Mouse (Mus musculus): ENCODE results near the gene Zzef1.

The Zzef1 gene

DNA sequence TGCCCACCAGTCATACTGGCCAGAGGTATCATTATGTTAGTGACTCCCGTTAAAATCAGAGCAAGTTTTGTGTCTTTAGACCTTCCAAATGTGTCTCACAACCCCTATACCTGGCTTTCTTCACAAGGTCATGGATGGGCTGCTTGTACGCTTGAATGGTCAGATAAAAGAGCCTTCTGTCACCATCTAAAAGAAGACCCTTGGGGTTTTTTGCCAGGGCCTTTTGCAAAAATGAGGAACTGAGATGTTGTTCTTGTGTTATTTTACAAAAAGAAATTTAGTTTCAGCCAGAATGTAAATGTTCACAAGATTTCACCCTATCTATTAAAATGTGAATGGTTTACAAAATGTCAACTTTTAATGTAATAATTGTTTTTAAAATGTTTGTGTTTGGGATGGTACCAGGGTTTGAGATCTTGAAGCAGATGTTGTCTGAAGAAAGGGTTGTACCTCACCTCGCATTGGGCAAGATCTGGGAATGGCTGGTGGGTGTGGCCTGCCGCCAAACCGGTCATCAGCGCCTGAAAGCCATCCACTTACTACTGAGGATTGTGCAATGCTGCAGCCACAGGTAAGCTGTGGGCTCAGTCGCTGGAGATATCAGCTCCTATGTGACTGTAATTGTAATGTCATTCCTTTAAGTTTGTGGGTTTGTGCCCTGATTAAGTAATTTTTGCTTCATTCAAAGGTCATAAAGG is 121.4 kb downstream of the Zzef1 start:
- DNase-seq (ENCODE audit: low spot score), result no peak

DNA sequence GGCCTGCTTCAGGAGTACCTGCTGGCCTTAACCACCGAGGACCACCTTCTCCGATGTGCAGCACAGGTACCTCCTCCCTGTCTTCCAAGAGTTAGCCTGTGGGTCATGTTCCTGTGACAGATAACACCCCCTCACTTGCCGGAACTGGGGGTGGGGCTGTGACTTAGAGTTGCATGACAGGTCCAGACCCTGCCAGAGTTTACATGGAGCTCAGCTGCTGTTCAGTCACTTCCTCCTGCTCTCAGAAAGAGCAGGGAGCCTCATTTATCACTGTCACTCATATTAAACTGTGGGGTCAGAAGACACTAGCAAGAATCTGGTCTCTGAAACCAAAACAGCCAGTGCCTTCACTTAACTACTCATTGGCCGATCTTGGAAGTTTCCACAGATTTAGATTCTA is 127.1 kb downstream of the Zzef1 start:
- no peak for DNase-seq (ENCODE audit: low spot score)

GRCm38 (mm10) chr11:72924458-72924857 is 128.4 kb downstream of the Zzef1 start:
- DNase-seq (ENCODE audit: low spot score), result no peak

DNA sequence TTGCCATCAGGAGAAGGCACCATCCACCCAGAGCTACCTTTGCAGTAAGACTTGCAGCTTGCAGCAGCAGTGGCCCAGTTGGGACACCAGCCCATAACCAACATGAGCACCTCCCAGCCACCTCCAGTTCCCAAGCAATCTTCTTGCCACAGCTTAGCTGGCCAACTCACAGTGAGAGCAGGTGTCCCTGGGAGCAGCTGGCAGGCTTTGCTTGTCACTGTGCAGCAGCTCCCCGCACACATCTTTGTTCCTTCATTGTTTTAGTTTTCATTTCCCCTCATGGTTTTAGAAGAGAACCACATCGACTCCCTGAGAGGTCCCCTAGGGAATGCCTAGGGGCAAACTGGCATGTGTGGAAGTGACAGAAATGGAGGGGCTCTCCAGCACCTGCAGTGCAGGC is 129.0 kb downstream of the Zzef1 start:
- DNase-seq (ENCODE audit: low spot score), result no peak

DNA sequence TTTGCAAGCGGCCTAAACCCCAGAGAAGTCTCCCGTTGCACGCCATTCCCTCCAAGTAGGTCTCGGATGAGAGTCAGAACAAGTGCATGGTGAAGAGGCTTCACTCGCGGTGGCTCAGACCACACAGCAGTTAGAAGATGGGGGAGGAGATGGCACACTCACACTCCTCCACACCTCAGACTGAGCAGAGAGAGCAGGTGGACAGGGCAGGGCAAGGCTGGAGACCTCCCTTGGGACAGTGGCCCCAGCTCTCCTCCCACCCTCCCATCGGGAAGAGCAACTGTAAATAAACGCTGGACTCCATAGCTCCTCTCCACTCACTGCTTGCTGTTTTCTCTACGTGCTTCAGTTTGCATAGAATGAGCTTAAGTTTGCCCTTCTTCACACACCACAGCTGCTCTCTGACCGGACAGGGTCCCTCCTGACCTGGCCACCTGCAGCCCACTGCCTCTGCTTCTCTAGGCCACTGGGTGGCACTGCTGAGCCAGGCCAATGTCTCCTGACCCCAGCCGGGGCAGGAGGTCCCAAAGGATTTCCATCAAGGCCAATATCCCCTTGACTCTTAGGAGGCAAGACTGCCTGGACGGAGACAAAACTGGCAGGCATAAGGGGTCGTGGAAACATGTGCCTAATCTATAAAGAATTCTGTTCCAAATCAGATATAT is 130.3 kb downstream of the Zzef1 start:
- peak; percentile 82 for DNase-seq (ENCODE audit: low spot score)

- DNase-seq (ENCODE audit: low spot score), result no peak
These were observed 132.5 kb downstream of the Zzef1 start for GRCm38 (mm10) chr11:72928516-72928915.

DNA sequence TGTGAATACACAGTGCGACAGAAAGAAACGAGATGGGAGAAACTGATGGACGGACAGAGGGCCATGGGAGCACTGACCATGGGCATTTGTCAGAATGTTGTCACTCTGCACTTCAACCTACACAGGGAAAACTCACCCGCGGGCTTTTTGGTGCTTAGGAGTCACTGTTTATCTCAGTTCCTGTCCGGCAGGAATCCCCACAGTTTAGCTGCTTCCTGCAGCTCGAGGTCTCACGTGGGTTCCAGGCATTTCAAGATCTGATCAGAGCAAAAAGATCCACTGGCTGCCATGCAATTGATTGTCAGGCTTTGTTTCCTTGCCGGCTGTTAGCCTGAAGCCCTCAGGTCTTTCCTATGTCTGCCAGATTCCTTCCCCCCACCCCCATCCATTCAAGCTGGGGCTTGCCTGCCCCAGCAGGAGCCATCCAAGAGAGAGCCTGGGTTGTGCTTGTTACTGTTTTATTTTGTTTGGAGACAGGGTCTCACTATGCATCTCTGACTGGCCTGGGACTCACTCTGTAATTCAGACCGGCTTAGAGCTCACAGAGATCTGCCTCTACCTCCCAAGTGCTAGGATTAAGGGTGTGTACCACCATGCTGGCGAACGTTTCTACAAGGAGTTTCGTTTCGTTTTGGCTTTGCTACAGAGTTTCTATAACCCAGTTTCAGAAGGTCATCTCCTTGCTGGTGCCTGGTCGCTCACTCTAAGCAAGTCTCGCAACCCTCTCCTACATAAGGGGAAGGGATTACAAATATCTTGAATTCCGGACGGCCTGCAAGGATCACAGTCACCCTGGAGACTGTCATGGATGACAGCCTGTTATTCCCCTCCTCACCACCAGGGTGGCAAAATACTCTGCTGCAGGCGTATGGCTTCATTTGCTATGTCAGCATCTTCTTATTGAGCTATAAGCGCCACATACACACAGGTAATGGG is 144.4 kb downstream of the Zzef1 start:
- DNase-seq (ENCODE audit: low spot score), result no peak

DNA sequence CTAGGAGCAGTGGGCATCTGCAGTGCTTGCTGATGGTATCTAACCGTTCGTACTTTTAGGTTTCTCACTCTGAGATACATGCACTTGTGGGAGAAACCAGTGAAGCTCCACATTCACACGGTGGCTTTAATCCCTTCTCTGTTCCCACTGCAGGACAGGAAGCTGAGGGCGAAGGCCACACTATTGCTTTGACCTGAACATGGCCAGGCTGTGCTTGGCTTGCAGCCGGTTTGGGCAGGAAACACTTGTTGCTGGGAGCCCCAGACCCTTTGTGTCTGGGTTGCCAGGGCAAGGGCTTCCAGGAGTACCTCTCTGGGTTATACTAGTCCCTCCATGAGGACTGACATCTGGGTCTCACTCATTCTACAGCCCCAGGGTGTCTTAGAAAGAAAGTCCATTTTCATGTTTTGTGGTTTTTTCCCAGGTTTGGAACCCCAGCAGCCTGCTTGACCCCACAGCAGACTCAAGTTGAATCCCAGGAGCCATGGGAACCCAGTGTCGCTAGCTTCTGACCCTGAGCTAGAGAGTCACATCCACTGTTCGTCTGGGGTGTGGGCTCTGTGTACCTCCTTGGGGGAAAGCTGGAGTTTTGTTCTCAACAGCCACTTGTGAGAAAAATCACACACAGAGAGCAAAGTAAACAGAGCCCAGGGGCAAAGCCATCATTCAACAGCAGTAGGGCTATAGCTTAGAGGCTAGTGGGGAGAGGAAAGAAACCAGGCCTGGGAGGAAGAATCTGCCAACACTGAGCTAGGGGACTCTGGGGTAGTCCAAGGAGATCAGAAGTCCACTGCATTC is 149.2 kb downstream of the Zzef1 start:
- no peak for DNase-seq (ENCODE audit: low spot score)

DNA sequence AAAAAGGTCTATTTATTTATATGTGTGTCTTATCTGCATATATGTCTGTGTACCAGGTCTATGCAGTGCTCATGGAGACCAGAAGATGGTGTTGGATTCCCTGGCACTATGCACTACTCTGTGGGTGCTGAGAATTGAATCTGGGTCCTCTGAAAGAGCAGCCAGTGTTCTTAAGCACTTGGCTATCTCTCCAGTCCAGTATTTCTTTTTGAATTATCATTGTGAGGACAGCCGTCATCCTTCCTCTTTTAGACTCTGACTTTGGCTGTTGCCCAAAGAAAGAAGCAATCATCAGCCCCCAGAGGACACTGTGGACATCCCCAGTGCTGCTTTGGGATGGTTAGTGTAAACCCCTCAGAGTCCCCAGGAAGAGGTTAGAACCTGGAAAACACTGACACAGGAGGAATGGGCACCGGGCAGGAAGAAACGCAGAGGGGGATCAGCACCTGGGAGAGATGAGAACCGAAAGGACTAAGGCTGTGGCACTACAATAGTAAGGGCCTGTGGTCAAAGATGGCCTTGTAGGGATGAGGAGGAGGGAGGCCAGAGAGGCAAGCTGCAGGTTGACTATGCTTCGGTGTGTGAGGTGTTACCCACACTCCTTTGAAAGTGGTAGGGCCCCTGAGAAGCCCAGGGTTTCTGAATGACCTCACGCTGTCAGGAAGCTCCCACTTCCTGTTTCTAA is 150.0 kb downstream of the Zzef1 start:
- DNase-seq (ENCODE audit: low spot score), result no peak

GRCm38 (mm10) chr11:72946560-72947119 is 150.6 kb downstream of the Zzef1 start:
- no peak for DNase-seq (ENCODE audit: low spot score)

GRCm38 (mm10) chr11:72947840-72948239 is 151.8 kb downstream of the Zzef1 start:
- peak; percentile 47 for DNase-seq (ENCODE audit: low spot score)

- peak; percentile 47 for DNase-seq (ENCODE audit: low spot score)
These were observed 152.2 kb downstream of the Zzef1 start for GRCm38 (mm10) chr11:72948254-72948653.

DNA sequence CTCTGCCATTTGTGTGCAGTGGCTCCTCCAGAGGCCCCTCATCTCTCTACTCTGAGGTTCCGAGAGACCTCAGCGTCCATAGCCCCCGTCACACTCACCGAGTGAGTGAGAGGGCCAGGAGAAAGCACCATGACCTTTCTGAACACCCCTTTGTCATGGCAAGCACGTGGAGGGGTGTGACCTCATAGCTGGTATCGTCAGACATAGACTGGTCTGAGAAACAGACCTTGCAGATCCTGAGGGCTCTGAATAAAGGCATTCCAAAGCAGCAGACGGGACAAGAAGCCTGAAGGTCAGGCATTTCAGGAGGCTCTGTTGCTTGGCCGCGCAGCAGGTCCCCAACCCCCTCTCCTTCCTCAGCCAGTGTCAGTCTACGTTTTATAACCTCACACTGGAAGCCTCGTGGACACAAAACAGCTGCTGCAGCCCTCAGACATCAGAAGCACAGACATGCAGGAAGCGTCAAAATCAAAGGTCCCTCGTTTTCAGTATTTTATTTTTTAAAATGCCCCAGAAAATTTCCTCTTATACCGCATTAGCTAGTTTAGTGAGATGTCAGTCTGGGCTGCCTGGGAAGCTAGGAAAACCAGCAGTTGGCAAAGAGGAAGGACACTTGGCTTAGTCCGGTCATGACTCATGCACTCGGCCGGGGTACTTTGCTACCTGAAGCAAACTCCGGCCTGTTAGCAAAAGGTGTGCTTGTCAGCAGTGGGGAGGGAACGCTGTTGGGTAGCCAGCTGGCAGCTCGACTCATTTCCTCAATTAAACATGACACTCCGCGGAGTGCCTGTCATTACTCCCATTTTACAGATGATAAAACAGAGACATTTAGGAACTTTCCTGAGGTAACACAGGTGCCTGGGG is 155.3 kb downstream of the Zzef1 start:
- DNase-seq (ENCODE audit: low spot score), result no peak

DNA sequence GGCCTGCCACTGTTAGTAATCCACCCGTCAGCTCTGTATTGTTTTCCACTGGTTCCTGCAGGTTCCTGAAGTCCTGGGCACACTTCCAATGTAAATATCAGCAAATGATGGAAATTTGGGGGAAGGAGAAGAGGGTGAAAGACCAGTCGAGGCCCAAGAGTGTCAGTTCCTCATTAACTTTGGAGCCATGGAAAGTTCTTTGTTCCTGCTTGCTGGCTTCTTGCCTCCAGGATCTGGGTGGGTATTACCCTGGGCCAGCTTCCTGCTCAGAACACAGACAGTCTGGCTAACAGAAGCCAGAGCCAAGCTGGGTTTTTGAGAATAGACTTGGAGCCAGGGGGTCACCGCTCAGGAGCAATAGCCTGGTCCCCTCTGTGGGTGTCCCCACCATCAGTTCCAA is 156.2 kb downstream of the Zzef1 start:
- DNase-seq (ENCODE audit: low spot score), result no peak

- DNase-seq (ENCODE audit: low spot score), result no peak
These were observed 156.7 kb downstream of the Zzef1 start for GRCm38 (mm10) chr11:72952697-72953096.

DNA sequence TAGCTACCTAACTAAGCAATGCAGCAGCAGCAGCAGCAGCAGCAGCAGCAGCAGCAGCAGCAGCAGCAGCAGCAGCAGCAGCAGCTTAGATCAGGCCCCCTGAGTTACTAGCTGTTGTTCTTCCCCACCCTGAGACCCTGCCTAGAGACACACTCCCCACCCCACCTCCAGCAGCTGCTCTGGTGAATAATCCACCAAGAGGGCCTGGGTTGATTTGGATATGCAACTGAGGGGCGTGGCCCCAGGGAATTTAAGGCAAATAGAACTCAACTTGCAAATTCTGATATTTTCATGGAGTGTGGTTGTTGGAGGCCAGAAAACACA is 157.1 kb downstream of the Zzef1 start:
- DNase-seq (ENCODE audit: low spot score), result no peak

DNA sequence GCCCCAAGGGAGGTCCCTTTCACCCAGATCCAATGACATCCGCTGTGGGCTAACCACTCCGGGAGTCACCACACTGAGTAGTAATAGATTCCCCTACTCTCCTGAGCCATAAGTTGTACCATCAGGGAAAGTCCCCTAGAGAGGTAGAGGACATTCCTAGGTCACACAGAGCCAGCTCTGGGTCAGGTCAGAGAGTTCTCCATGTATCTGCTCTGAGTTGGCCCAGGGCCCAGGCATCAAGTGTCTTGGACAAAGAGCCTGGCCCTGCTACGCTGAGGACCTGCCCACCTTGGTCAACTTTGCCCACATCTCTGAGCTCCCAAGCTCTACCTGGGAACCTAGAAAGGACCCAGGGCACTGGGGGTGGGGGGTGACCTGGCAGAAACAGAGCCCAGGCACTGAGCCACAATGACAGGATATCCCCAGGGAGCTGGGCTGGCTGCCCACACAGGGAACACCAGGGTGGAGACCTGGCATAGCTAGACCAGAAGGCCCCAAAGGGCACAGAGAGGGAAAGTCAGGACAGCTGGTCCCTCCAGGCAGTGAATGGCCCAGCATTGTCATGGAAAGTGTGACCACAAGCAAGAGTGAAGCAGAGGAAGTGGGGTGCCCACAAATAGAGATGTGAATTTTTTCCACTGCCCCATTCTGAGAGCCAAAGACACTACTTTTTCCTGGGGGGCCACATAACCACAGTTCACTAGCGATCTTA is 157.6 kb downstream of the Zzef1 start:
- DNase-seq (ENCODE audit: low spot score), result no peak

DNA sequence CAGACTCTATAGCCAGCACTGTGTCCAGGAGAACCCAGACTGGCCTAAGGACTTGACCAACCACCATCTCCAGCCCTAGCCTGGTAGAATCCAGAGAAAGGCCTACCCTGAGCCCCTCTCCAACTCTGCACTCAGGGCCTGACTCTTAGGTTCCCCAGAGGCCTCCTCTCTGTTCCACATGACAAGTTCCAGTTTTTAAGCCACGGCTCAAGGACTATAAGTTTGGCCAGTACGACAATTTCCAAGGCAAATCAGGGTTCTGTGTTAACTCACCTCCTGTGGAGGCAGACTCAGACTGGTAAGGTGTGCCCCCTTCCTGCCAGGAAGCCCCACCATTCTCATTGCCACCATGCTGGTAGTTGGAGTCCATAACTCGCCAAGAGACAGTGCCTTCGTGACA is 158.2 kb downstream of the Zzef1 start:
- DNase-seq (ENCODE audit: low spot score), result no peak

DNA sequence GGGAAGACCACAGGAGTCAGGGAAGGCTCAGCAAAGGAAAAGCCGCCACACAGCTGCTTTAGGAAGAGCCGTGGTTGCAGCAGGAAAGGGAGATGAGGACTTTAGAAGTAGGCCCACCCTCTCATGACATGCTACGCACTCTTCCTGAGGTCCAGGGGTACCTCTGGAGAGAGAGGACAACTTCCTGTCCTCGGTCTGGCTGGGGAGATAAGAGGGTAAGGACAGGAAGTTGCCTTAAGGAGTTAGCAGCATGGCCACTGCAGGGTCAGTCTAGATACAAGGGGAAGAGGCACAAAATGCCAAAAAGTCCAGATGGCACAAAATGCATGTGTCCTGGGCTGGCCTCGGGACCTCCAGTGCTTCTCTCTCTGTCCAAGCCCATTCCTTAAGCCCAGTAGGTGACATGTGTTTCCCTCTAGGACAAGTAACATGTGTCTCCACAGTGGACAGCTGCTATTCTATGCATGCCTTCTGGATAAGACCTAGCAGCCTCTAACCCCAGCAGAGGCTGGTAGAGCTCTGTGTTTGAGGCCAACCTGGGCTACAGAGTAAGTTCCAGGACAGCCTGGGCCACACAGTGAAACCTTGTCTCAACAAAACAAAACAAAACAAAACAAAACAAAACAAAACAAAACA is 159.4 kb downstream of the Zzef1 start:
- DNase-seq (ENCODE audit: low spot score), result no peak

Measured in testis, postnatal 10 days (tissue).